Mouse (Mus musculus) hindbrain, embryonic 10.5 days (tissue): ENCODE measurements around the gene Tmed5. TPM values are rescaled to one million over a fixed set of nuclear protein-coding genes. Genes with fewer than 3 reads are reported as not detected.
"Not testable (repeated sequence)": the region's sequence is repeated elsewhere in the genome, so short reads cannot be mapped to it uniquely, and the experiment has no call there.

ENCODE experiments used
- DNase-seq: peaks from one replicate; pipeline ENCODE4 v3.0.0-alpha.2; 2017; ENCODE audit warnings: low spot score
- H3K27ac ChIP-seq: fragments of 300-500 bp; sonication (generic); 2 replicates; pipeline ENCODE4 v1.5.1; 2016; ENCODE audit warnings: mild to moderate bottlenecking, moderate library complexity
- H3K27me3 ChIP-seq: fragments of 300-500 bp; sonication (generic); 2 replicates; pipeline ENCODE4 v1.6.1; 2016; ENCODE audit warnings: mild to moderate bottlenecking; ENCODE audit not compliant: poor library complexity, insufficient read depth, severe bottlenecking
- H3K36me3 ChIP-seq: fragments of 300-500 bp; sonication (generic); 2 replicates; pipeline ENCODE4 v1.6.1; 2016; ENCODE audit warnings: mild to moderate bottlenecking, moderate library complexity
- H3K4me1 ChIP-seq: fragments of 300-500 bp; sonication (generic); replicated peaks from 2 replicates; pipeline ENCODE4 v1.6.1; 2016; ENCODE audit warnings: mild to moderate bottlenecking
- H3K4me3 ChIP-seq: fragments of 300-500 bp; sonication (generic); 2 replicates; pipeline ENCODE4 v1.5.1; 2016; ENCODE audit warnings: mild to moderate bottlenecking, moderate library complexity
- H3K9me3 ChIP-seq: fragments of 300-500 bp; sonication (generic); 2 replicates; pipeline ENCODE4 v1.6.1; 2016; ENCODE audit warnings: mild to moderate bottlenecking, moderate library complexity
- WGBS: fragments of 180-500 bp; shearing (Covaris S2); methylation state at CpG from one replicate; pipeline ENCODE4 v1.1.7; 2016; 5-methylcytosine and 5-hydroxymethylcytosine counted together
- polyA plus RNA-seq: library from polyadenylated mRNA; unstranded; fragments of >200 nt; fragmentation: Nextera tagmentation; extraction: Ambion mirVana; gene quantifications from 2 replicates; pipeline ENCODE4 v1.2.1, GENCODE M21; 2016

The Tmed5 gene
- 27.4 and 30.1 TPM in 2 replicates for polyA plus RNA-seq

- Histone ChIP-seq H3K27ac (peak within 1 kb of the TSS; percentile 91), H3K9me3 (no peaks in the 10 kb centered on the region), H3K27me3 (no peaks in the 10 kb centered on the region), H3K36me3 (peaks cover 19% of the 10 kb centered on the region), H3K4me3 (peak within 1 kb of the TSS; percentile 89), H3K4me1 (peaks cover 18% of the 10 kb centered on the region)
- WGBS: under 1% methylated on average over 65 of the region's 65 CpGs
- peak; percentile 98 for DNase-seq
Measured at GRCm38 (mm10) chr5:108132441-108133243, at the start of gene Tmed5, which contains the start of gene Ccdc18. Gene Tmed5, minus strand, starts transcription at chr5:108132620. Gene Ccdc18, plus strand, starts transcription at chr5:108132875.

GRCm38 (mm10) chr5:108163695-108164094 lies 31.3 kb upstream of the Tmed5 start:
- Histone ChIP-seq H3K27ac (no peak overlapping the region), H3K9me3 (no peaks in the 10 kb centered on the region), H3K27me3 (no peaks in the 10 kb centered on the region), H3K36me3 (no peaks in the 10 kb centered on the region), H3K4me3 (no peak overlapping the region), H3K4me1 (no peaks in the 10 kb centered on the region)
- peak; percentile 32 for DNase-seq
- 15% methylated on average over 1 of the region's 1 CpGs for WGBS

- WGBS: 91% methylated on average over 2 of the region's 2 CpGs
- H3K27me3 ChIP-seq: no peaks in the 10 kb centered on the region
- DNase-seq: no peak
Measured at GRCm38 (mm10) chr5:108160796-108161195, 28.4 kb upstream of the Tmed5 start.

GRCm38 (mm10) chr5:108152592-108152991 lies 20.2 kb upstream of the Tmed5 start:
- no peak overlapping the region for H3K4me3 ChIP-seq
- no peaks in the 10 kb centered on the region for H3K27me3 ChIP-seq
- 95% methylated on average over 1 of the region's 1 CpGs for WGBS
- H3K4me1 ChIP-seq: no peaks in the 10 kb centered on the region
- no peaks in the 10 kb centered on the region for H3K9me3 ChIP-seq
- no peak overlapping the region for H3K27ac ChIP-seq
- peaks cover 13% of the 10 kb centered on the region for H3K36me3 ChIP-seq
- DNase-seq: no peak

More at GRCm38 (mm10) chr5:108160796-108161195, 28.4 kb upstream of the Tmed5 start:
- H3K4me3 ChIP-seq: no peak overlapping the region
- no peaks in the 10 kb centered on the region for H3K9me3 ChIP-seq
- no peak overlapping the region for H3K27ac ChIP-seq
- H3K36me3 ChIP-seq: peaks cover 3% of the 10 kb centered on the region; the same call in 1 of the 2 replicates
- no peaks in the 10 kb centered on the region for H3K4me1 ChIP-seq

- whole genome bisulfite sequencing: under 1% methylated on average over 32 of the region's 32 CpGs
- Histone ChIP-seq H3K27ac (peak overlapping the region; percentile 91), H3K36me3 (peaks cover 21% of the 10 kb centered on the region), H3K4me3 (peak overlapping the region; percentile 89), H3K4me1 (peaks cover 18% of the 10 kb centered on the region), H3K27me3 (no peaks in the 10 kb centered on the region), H3K9me3 (no peaks in the 10 kb centered on the region)
- no peak for DNase-seq
Measured at GRCm38 (mm10) chr5:108131849-108132440, 475 bp downstream of the Tmed5 start.

GRCm38 (mm10) chr5:108120221-108120900 lies 12.1 kb downstream of the Tmed5 start:
- H3K4me1 ChIP-seq: no peaks in the 10 kb centered on the region
- no peaks in the 10 kb centered on the region for H3K27me3 ChIP-seq
- no peak overlapping the region for H3K4me3 ChIP-seq
- no peaks in the 10 kb centered on the region for H3K9me3 ChIP-seq
- WGBS: 85% methylated on average over 9 of the region's 9 CpGs
- H3K36me3 ChIP-seq: peaks cover 28% of the 10 kb centered on the region
- no peak overlapping the region for H3K27ac ChIP-seq
- no peak for DNase-seq

- WGBS: 92% methylated on average over 4 of the region's 4 CpGs
- H3K9me3 ChIP-seq: no peaks in the 10 kb centered on the region
- no peak overlapping the region for H3K27ac ChIP-seq
- no peak overlapping the region for H3K4me3 ChIP-seq
- H3K4me1 ChIP-seq: no peaks in the 10 kb centered on the region
- peaks cover 22% of the 10 kb centered on the region for H3K36me3 ChIP-seq
- H3K27me3 ChIP-seq: no peaks in the 10 kb centered on the region
- no peak for DNase-seq
Measured at GRCm38 (mm10) chr5:108117693-108118092, 14.7 kb downstream of the Tmed5 start.

GRCm38 (mm10) chr5:108109346-108109745 lies 23.1 kb downstream of the Tmed5 start:
- no peaks in the 10 kb centered on the region for H3K9me3 ChIP-seq
- H3K36me3 ChIP-seq: peaks cover 50% of the 10 kb centered on the region
- H3K27ac ChIP-seq: no peak overlapping the region
- H3K27me3 ChIP-seq: no peaks in the 10 kb centered on the region
- H3K4me1 ChIP-seq: no peaks in the 10 kb centered on the region
- H3K4me3 ChIP-seq: no peak overlapping the region
- 95% methylated on average over 7 of the region's 7 CpGs for WGBS
- DNase-seq: no peak

GRCm38 (mm10) chr5:108104306-108104705 lies 28.1 kb downstream of the Tmed5 start:
- peaks cover 94% of the 10 kb centered on the region for H3K36me3 ChIP-seq
- H3K4me1 ChIP-seq: no peaks in the 10 kb centered on the region
- H3K27me3 ChIP-seq: no peaks in the 10 kb centered on the region
- 87% methylated on average over 5 of the region's 5 CpGs for WGBS
- H3K4me3 ChIP-seq: no peak overlapping the region
- no peak overlapping the region for H3K27ac ChIP-seq
- no peaks in the 10 kb centered on the region for H3K9me3 ChIP-seq
- no peak for DNase-seq

- Histone ChIP-seq H3K36me3 (peaks cover 98% of the 10 kb centered on the region), H3K4me1 (no peaks in the 10 kb centered on the region)
- no peak for DNase-seq
Measured at GRCm38 (mm10) chr5:108100196-108100595, 32.2 kb downstream of the Tmed5 start.

GRCm38 (mm10) chr5:108097676-108098075 lies 34.7 kb downstream of the Tmed5 start:
- no peak overlapping the region for H3K4me3 ChIP-seq
- no peak overlapping the region for H3K27ac ChIP-seq
- no peaks in the 10 kb centered on the region for H3K4me1 ChIP-seq
- H3K9me3 ChIP-seq: no peaks in the 10 kb centered on the region
- peaks cover 95% of the 10 kb centered on the region for H3K36me3 ChIP-seq
- DNase-seq: no peak
- H3K27me3 ChIP-seq: no peaks in the 10 kb centered on the region
- WGBS: 91% methylated on average over 3 of the region's 3 CpGs

More at GRCm38 (mm10) chr5:108100196-108100595, 32.2 kb downstream of the Tmed5 start:
- H3K27ac ChIP-seq: no peak overlapping the region
- H3K27me3 ChIP-seq: no peaks in the 10 kb centered on the region
- no peak overlapping the region for H3K4me3 ChIP-seq
- H3K9me3 ChIP-seq: no peaks in the 10 kb centered on the region

- H3K36me3 ChIP-seq: peaks cover 96% of the 10 kb centered on the region
- H3K9me3 ChIP-seq, H3K27ac ChIP-seq, H3K4me3 ChIP-seq, DNase-seq, H3K4me1 ChIP-seq, H3K27me3 ChIP-seq: not testable (repeated sequence)
- 96% methylated on average over 8 of the region's 8 CpGs for WGBS
Measured at GRCm38 (mm10) chr5:108092731-108093130, 39.7 kb downstream of the Tmed5 start.

GRCm38 (mm10) chr5:108085440-108085839 lies 47.0 kb downstream of the Tmed5 start:
- no peak for DNase-seq
- WGBS: 93% methylated on average over 2 of the region's 2 CpGs
- Histone ChIP-seq H3K27ac (no peak overlapping the region), H3K4me3 (no peak overlapping the region), H3K27me3 (no peaks in the 10 kb centered on the region), H3K9me3 (no peaks in the 10 kb centered on the region), H3K36me3 (peaks cover 96% of the 10 kb centered on the region), H3K4me1 (no peaks in the 10 kb centered on the region)
